Mouse (Mus musculus) C2C12 (cell line): ENCODE data around the gene Prtn3.

Source experiments
- CTCF ChIP-seq: IDR thresholded peaks from one replicate; pipeline ENCODE4 v1.5.1; 2011; ENCODE audit not compliant: control insufficient read depth, insufficient read depth, insufficient read length
- MYOD1 ChIP-seq: IDR thresholded peaks from one replicate; pipeline ENCODE4 v1.6.1; 2011; ENCODE audit warnings: low read depth; ENCODE audit not compliant: control insufficient read depth, insufficient read length
- MYOG ChIP-seq: IDR thresholded peaks from one replicate; pipeline ENCODE4 v1.6.1; 2011; ENCODE audit not compliant: control insufficient read depth, insufficient read length; ENCODE audit errors: extremely low read depth

DNA sequence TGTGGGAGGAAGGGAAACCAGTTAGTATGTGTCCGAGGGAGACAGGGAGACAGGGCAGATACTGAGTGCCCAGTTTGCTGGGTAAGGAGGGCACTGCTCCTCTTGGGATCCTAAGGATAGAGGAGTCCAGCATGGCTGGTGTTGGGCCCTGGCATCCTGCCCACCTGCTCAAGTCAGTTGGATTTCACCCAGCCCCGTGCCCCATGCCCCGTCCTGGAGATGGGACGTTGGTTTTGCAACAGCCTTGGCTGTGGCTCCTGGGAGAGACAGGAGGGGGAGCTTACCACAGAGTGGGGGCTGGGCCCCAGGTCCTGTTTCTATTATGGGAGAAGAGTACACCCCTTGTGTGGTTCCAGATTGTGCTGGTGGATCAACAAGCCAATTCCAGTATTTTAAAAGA, 10.2 kb downstream of the Prtn3 start:
- TF ChIP-seq CTCF (no peak), MYOG (no peak), MYOD1 (no peak)
